Mouse (Mus musculus): ENCODE results near the gene Cideb. TPM values are rescaled to one million over a fixed set of nuclear protein-coding genes. Genes with fewer than 3 reads are reported as not detected.

Cideb gene
- total and polyA plus RNA-seq, 3 experiments = 0.53 to 2.4 TPM; not detected in 1

DNA sequence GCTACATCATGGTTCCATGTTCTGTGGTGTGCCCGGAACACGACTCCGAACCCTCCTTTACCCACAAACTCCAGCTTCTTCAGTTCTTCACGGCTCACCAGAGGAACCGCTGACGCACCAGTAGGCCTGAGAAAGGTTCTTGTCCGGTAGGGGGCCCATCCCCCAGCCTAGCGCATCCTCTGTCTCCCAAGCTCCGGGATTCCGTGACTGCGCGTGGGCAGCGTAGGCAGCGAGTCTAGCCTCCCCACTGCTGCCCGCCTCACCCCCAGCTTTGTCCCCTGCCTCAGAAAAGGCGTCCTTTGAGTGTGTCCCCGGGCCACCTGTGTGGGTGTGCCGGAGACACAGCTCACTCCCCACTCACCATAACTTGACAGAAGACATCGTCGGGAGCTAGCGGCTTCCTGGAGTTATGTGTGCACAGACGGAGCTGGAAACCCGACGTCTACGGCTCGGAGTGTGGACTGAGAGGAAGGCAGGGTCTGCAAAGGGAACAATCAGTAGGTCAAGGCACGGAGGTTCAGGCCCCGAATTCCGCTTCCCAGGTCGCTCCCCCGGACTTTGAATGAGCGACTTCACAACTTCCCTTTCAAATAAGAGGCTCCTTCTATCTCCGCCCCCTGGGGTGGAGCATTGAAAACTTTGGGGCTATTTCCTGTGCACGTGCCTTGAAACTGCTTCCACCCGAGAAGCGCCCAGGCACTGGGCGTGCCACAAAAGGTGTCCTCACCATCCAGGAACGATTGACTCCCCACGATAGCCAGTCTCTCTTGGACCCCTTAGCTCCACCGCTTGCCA lies 30.2 kb upstream of the Cideb start, which contains the start of gene Ripk3:
Ripk3 (minus strand) TSS at position 610 of the 795 bp plus-strand sequence.
- Histone ChIP-seq H3K36me3 (ENCODE audit: control insufficient read depth in 1 of 2, insufficient read depth in 2 of 2, low read length in 2 of 2) (peaks cover 0 to 4% of the 10 kb centered on the region in 2 experiments; a peak in 1 of 4 replicates), H3K79me2 (ENCODE audit: control insufficient read depth, insufficient read depth, low read length, poor library complexity) (no peaks in the 10 kb centered on the region; the same call in 1 of the 2 replicates), H3K27ac (ENCODE audit: control insufficient read depth, low read depth, low read length) (peak within 1 kb of the TSS; percentile 27; the same call in 1 of the 2 replicates), H3K9ac (ENCODE audit: control insufficient read depth, low read depth, low read length, poor library complexity, severe bottlenecking) (peak within 1 kb of the TSS; percentile 71), H3K27me3 (ENCODE audit: control insufficient read depth in 1 of 2, insufficient read depth in 2 of 2, low read length in 2 of 2) (no peaks in the 10 kb centered on the region), H3K4me1 (ENCODE audit: control insufficient read depth in 1 of 2, insufficient read depth in 2 of 2, low read length in 2 of 2) (peaks cover 2 to 11% of the 10 kb centered on the region in 2 experiments), H3K4me3 (ENCODE audit: control insufficient read depth in 1 of 2, insufficient read depth in 1 of 2, low read depth in 2 of 2, low read length in 2 of 2) (peak within 1 kb of the TSS; percentile 70 to 91), H3K9me3 (replicated peaks; ENCODE audit: insufficient read depth, low read length) (no peaks in the 10 kb centered on the region)
- peak; percentile 92 for DNase-seq (ENCODE audit: low read depth, low spot score)
- TF ChIP-seq TAL1 (IDR thresholded peaks at IDR 0.05; ENCODE audit: low read length) (no peak), UBTF (IDR thresholded peaks at IDR 0.05; ENCODE audit: borderline replicate concordance, insufficient read depth, low read depth, low read length) (no peak), USF1 (IDR thresholded peaks at IDR 0.05; ENCODE audit: low read depth, low read length) (peak; percentile 89), NELFE (IDR thresholded peaks at IDR 0.05; ENCODE audit: low read depth, low read length) (peak; percentile 90), CHD2 (IDR thresholded peaks at IDR 0.05; ENCODE audit: low read length) (no peak), POLR2AphosphoS2 (IDR thresholded peaks at IDR 0.05; ENCODE audit: low read length) (peak; percentile 86), TBP (IDR thresholded peaks at IDR 0.05; ENCODE audit: low read depth, low read length) (peak; percentile 94), MAZ (IDR thresholded peaks at IDR 0.05; ENCODE audit: low read depth, low read length) (peak; percentile 69; the same call in 1 of the 2 replicates), BHLHE40 (IDR thresholded peaks at IDR 0.05; ENCODE audit: borderline replicate concordance, low read depth, low read length) (peak; percentile 99), NRF1 (IDR thresholded peaks at IDR 0.05; ENCODE audit: insufficient read depth, low read depth, low read length, poor library complexity, severe bottlenecking) (no peak), SMC3 (IDR thresholded peaks at IDR 0.05; ENCODE audit: low read depth, low read length) (no peak), RAD21 (IDR thresholded peaks at IDR 0.05; ENCODE audit: low read depth, low read length) (no peak), GATA1 (IDR thresholded peaks at IDR 0.05; ENCODE audit: low read depth, low read length) (no peak), MYB (IDR thresholded peaks at IDR 0.05; ENCODE audit: low read depth, low read length) (no peak), SIN3A (IDR thresholded peaks at IDR 0.05; ENCODE audit: low read length) (peak; percentile 90), USF2 (IDR thresholded peaks at IDR 0.05; ENCODE audit: borderline replicate concordance in 1 of 2, insufficient read depth in 1 of 2, low read depth in 1 of 2, low read length in 2 of 2) (no peak), ZKSCAN1 (IDR thresholded peaks at IDR 0.05; ENCODE audit: low read depth, low read length) (no peak), CTCF (IDR thresholded peaks at IDR 0.05 in 2 of 3, conservative IDR thresholded peaks at IDR 0.05 in 1 of 3; ENCODE audit: control insufficient read depth in 1 of 3, insufficient read depth in 1 of 3, low read depth in 2 of 3, low read length in 3 of 3, poor library complexity in 1 of 3, severe bottlenecking in 1 of 3) (no peak; a peak in 1 of 6 replicates), KAT2A (conservative IDR thresholded peaks at IDR 0.05; ENCODE audit: low read depth, low read length) (no peak; the same call in 1 of the 2 replicates), EP300 (IDR thresholded peaks at IDR 0.05; ENCODE audit: low read depth in 1 of 2, low read length in 2 of 2) (0 out of 4 replicates have a peak, but pooled peaks of 1 of the 2 experiments have one; percentile 25), MXI1 (IDR thresholded peaks at IDR 0.05; ENCODE audit: low read depth, low read length) (peak; percentile 96), RCOR1 (IDR thresholded peaks at IDR 0.05; ENCODE audit: low read depth, low read length) (peak; percentile 25; the same call in 1 of the 2 replicates), MAX (IDR thresholded peaks at IDR 0.05; ENCODE audit: low read length) (peak; percentile 94), MEF2A (IDR thresholded peaks at IDR 0.05; ENCODE audit: extremely low read depth, insufficient replicate concordance, low read depth, low read length, poor library complexity, severe bottlenecking) (0 out of 2 replicates have a peak, but pooled peaks have one; percentile 12), ZC3H11A (IDR thresholded peaks at IDR 0.05; ENCODE audit: low read depth, low read length) (no peak), MAFK (IDR thresholded peaks at IDR 0.05; ENCODE audit: borderline replicate concordance, low read depth, low read length) (no peak), ETS1 (IDR thresholded peaks at IDR 0.05; ENCODE audit: low read depth, low read length) (peak; percentile 51; the same call in 1 of the 2 replicates), TCF12 (IDR thresholded peaks at IDR 0.05; ENCODE audit: low read depth, low read length) (peak; percentile 65), JUND (IDR thresholded peaks at IDR 0.05; ENCODE audit: low read depth, low read length) (no peak), HCFC1 (IDR thresholded peaks at IDR 0.05; ENCODE audit: low read depth, low read length) (peak; percentile 65; the same call in 1 of the 2 replicates), CHD1 (IDR thresholded peaks at IDR 0.05; ENCODE audit: low read depth, low read length) (no peak), MYC (IDR thresholded peaks at IDR 0.05; ENCODE audit: low read depth, low read length) (peak; percentile 94), E2F4 (IDR thresholded peaks at IDR 0.05; ENCODE audit: borderline replicate concordance, low read depth, low read length) (no peak), GABPA (IDR thresholded peaks at IDR 0.05; ENCODE audit: low read depth, low read length) (no peak), ZMIZ1 (IDR thresholded peaks at IDR 0.05; ENCODE audit: low read depth, low read length) (peak; percentile 86)
